Mouse (Mus musculus) thymus, postnatal 0 days (tissue): ENCODE data around the gene Fthl17b. TPM values are rescaled to one million over a fixed set of nuclear protein-coding genes. Genes with fewer than 3 reads are reported as not detected.
"Not testable (repeated sequence)": the region's sequence is repeated elsewhere in the genome, so short reads cannot be mapped to it uniquely, and the experiment has no call there.

Experiments used
- DNase-seq: peaks from one replicate; pipeline ENCODE4 v3.0.0-alpha.2; 2015; ENCODE audit warnings: low spot score
- polyA plus RNA-seq: library from polyadenylated mRNA; unstranded; fragments of >200 nt; fragmentation: Nextera tagmentation; extraction: Ambion mirVana; gene quantifications from 2 replicates; pipeline ENCODE4 v1.2.1, GENCODE M21; 2015

The Fthl17b gene
- not detected in 2 replicates for polyA plus RNA-seq

- not testable (repeated sequence) for DNase-seq
Measured at GRCm38 (mm10) chrX:8962875-8963274, at the start of gene Fthl17b. Fthl17b (minus strand) TSS chrX:8962975.

GRCm38 (mm10) chrX:8986655-8987054, 23.9 kb upstream of the Fthl17b start, which contains the start of gene Fthl17d:
Fthl17d (minus strand) TSS chrX:8986755.
- DNase-seq: not testable (repeated sequence)

GRCm38 (mm10) chrX:8976459-8976858, 13.7 kb upstream of the Fthl17b start, which contains the start of gene Fthl17c:
Fthl17c (minus strand) TSS chrX:8976559.
- DNase-seq: not testable (repeated sequence)

GRCm38 (mm10) chrX:8964618-8965017, 1.8 kb upstream of the Fthl17b start:
- not testable (repeated sequence) for DNase-seq

- peak; percentile 39 for DNase-seq
Measured at GRCm38 (mm10) chrX:8948130-8948805, 14.5 kb downstream of the Fthl17b start.

- DNase-seq: no peak
Measured at GRCm38 (mm10) chrX:8944041-8944440, 18.7 kb downstream of the Fthl17b start.

- no peak for DNase-seq
Measured at GRCm38 (mm10) chrX:8927308-8927707, 35.5 kb downstream of the Fthl17b start.

- DNase-seq: no peak
Measured at GRCm38 (mm10) chrX:8921813-8922607, 40.8 kb downstream of the Fthl17b start.

- no peak for DNase-seq
Measured at GRCm38 (mm10) chrX:8921080-8921479, 41.7 kb downstream of the Fthl17b start.

Other genes starting within 250 kb of the Fthl17b start
- not detected in 2 replicates for gene Ssx9, start 214.5 kb downstream of the Fthl17b start, polyA plus RNA-seq
- gene Ssxb5, start 159.3 kb downstream of the Fthl17b start, polyA plus RNA-seq: not detected in 2 replicates
- gene Gm6592, start 119.0 kb downstream of the Fthl17b start, polyA plus RNA-seq: not detected in 2 replicates
- not detected in 2 replicates for gene Gm5751, start 88.7 kb downstream of the Fthl17b start, polyA plus RNA-seq
- gene B630019K06Rik, start 70.6 kb downstream of the Fthl17b start, polyA plus RNA-seq: 0.67 and 0.78 TPM in 2 replicates
- not detected in 2 replicates for gene Fthl17c, start 13.6 kb upstream of the Fthl17b start, polyA plus RNA-seq
- not detected in 2 replicates for gene Fthl17d, start 23.8 kb upstream of the Fthl17b start, polyA plus RNA-seq
- not detected in 2 replicates for gene Fthl17e, start 70.5 kb upstream of the Fthl17b start, polyA plus RNA-seq
- not detected in 2 replicates for gene Fthl17f, start 100.0 kb upstream of the Fthl17b start, polyA plus RNA-seq
- not detected in 2 replicates for gene 4930402K13Rik, start 141.6 kb upstream of the Fthl17b start, polyA plus RNA-seq
- gene Lancl3, start 236.9 kb upstream of the Fthl17b start, polyA plus RNA-seq: 0.37 and 0.88 TPM in 2 replicates